Mouse (Mus musculus) embryonic fibroblast, embryonic 13.5 days (primary cell): ENCODE results near the gene Rec8.

Experiments
- CTCF ChIP-seq: IDR thresholded peaks from 2 replicates; pipeline ENCODE4 v1.5.1; 2011; ENCODE audit warnings: mild to moderate bottlenecking, control low read depth, low read length, moderate library complexity, borderline replicate concordance; ENCODE audit not compliant: insufficient read depth
- POLR2A ChIP-seq: IDR thresholded peaks from 2 replicates; pipeline ENCODE4 v1.6.1; 2011; ENCODE audit warnings: low read depth, mild to moderate bottlenecking, control low read depth, low read length, moderate library complexity

- no peak for TF ChIP-seq CTCF
- no peak for TF ChIP-seq POLR2A
Measured at GRCm38 (mm10) chr14:55575711-55576110, 42.1 kb upstream of the Rec8 start.
